In genomic region chr8:11405722-11406481, GRCm38 (mm10) we compare ENCODE assay signal across 8 mouse cellular contexts.
A peak's percentile ranks its signal among the peaks of the same experiment; 100 is the strongest.
DNase-seq lines count a peak whose midpoint lies in the region; ATAC-seq lines count a peak whose summit lies in the region.

No protein-coding gene starts in this region.

- ATAC-seq in embryonic facial prominence, embryonic 15.5 days (ENCODE audit: insufficient number of reproducible peaks, low FRiP score, low TSS enrichment, low read depth) = peak; percentile 71
- no peak for ATAC-seq in heart, embryonic 13.5 days (ENCODE audit: extremely low read depth, insufficient number of reproducible peaks, low FRiP score, low TSS enrichment)
- peak; percentile 92 for ATAC-seq in lung, embryonic 16.5 days (ENCODE audit: low read depth)
- 0 out of 2 replicates have a peak, but pooled peaks have one; percentile 44 for ATAC-seq in stomach, embryonic 14.5 days (ENCODE audit: insufficient number of reproducible peaks, insufficient read depth, low FRiP score, low read depth)

- peaks cover 35% of the 10 kb centered on the region for H3K36me3 ChIP-seq in embryonic facial prominence, embryonic 15.5 days
- peaks cover 85% of the 10 kb centered on the region for H3K36me3 ChIP-seq in heart, embryonic 13.5 days
- H3K36me3 ChIP-seq in lung, embryonic 16.5 days (ENCODE audit: control insufficient read depth, insufficient read depth, low read length) = peaks cover 39% of the 10 kb centered on the region
- H3K36me3 ChIP-seq in stomach, embryonic 14.5 days (ENCODE audit: control insufficient read depth, insufficient read depth, low read length) = peaks cover 11% of the 10 kb centered on the region

- no peaks in the 10 kb centered on the region for H3K9me3 ChIP-seq in embryonic facial prominence, embryonic 15.5 days (replicated peaks)
- no peaks in the 10 kb centered on the region for H3K9me3 ChIP-seq in heart, embryonic 13.5 days
- H3K9me3 ChIP-seq in lung, embryonic 16.5 days (ENCODE audit: control insufficient read depth, low read length) = no peaks in the 10 kb centered on the region
- H3K9me3 ChIP-seq in stomach, embryonic 14.5 days (ENCODE audit: control insufficient read depth, low read depth, low read length) = no peaks in the 10 kb centered on the region

- peaks cover 15% of the 10 kb centered on the region for H3K4me1 ChIP-seq in embryonic facial prominence, embryonic 15.5 days
- H3K4me1 ChIP-seq in heart, embryonic 13.5 days = peaks cover 29% of the 10 kb centered on the region
- H3K4me1 ChIP-seq in lung, embryonic 16.5 days (replicated peaks; ENCODE audit: control insufficient read depth, insufficient read depth, low read length) = peaks cover 23% of the 10 kb centered on the region
- peaks cover 15% of the 10 kb centered on the region for H3K4me1 ChIP-seq in stomach, embryonic 14.5 days (ENCODE audit: control insufficient read depth, insufficient read depth, low read length)

- no peak overlapping the region for H3K9ac ChIP-seq in embryonic facial prominence, embryonic 15.5 days
- H3K9ac ChIP-seq in heart, embryonic 13.5 days = peak overlapping the region; percentile 60
- peak overlapping the region; percentile 31 for H3K9ac ChIP-seq in lung, embryonic 16.5 days (ENCODE audit: low read length)
- H3K9ac ChIP-seq in stomach, embryonic 14.5 days (replicated peaks; ENCODE audit: low read depth, low read length) = no peak overlapping the region

- no peak overlapping the region for H3K4me3 ChIP-seq in embryonic facial prominence, embryonic 15.5 days (replicated peaks)
- H3K4me3 ChIP-seq in heart, embryonic 13.5 days = no peak overlapping the region
- no peak overlapping the region for H3K4me3 ChIP-seq in lung, embryonic 16.5 days (ENCODE audit: low read length)
- H3K4me3 ChIP-seq in stomach, embryonic 14.5 days (ENCODE audit: low read depth, low read length) = no peak overlapping the region

- no peaks in the 10 kb centered on the region for H3K27me3 ChIP-seq in embryonic facial prominence, embryonic 15.5 days
- no peaks in the 10 kb centered on the region for H3K27me3 ChIP-seq in heart, embryonic 13.5 days (replicated peaks)
- H3K27me3 ChIP-seq in lung, embryonic 16.5 days (ENCODE audit: control insufficient read depth, insufficient read depth, low read depth, low read length) = no peaks in the 10 kb centered on the region
- H3K27me3 ChIP-seq in stomach, embryonic 14.5 days (ENCODE audit: control insufficient read depth, insufficient read depth, low read length) = no peaks in the 10 kb centered on the region

- 49% methylated on average over 13 of the region's 13 CpGs for WGBS in embryonic facial prominence, embryonic 15.5 days
- 31% methylated on average over 13 of the region's 13 CpGs for WGBS in heart, embryonic 13.5 days
- WGBS in lung, embryonic 16.5 days = 28% methylated on average over 13 of the region's 13 CpGs
- 37% methylated on average over 13 of the region's 13 CpGs for WGBS in stomach, embryonic 14.5 days

- DNase-seq in ovary, adult 18-20 months (ENCODE audit: low spot score) = peak; percentile 73
- DNase-seq in ovary, postnatal 10 days (ENCODE audit: low spot score) = no peak
- peak; percentile 83 for DNase-seq in kidney, postnatal 14 days
- DNase-seq in retina, postnatal 1 day = no peak

- H3K4me2 ChIP-seq in embryonic facial prominence, embryonic 15.5 days (replicated peaks) = no peak overlapping the region
- H3K4me2 ChIP-seq in heart, embryonic 13.5 days = no peak overlapping the region
- no peak overlapping the region for H3K4me2 ChIP-seq in lung, embryonic 16.5 days (ENCODE audit: low read depth, low read length)
- no peak overlapping the region for H3K4me2 ChIP-seq in stomach, embryonic 14.5 days (replicated peaks; ENCODE audit: low read depth, low read length)

- peak overlapping the region; percentile 35; the same call in 1 of the 2 replicates for H3K27ac ChIP-seq in embryonic facial prominence, embryonic 15.5 days (replicated peaks)
- H3K27ac ChIP-seq in heart, embryonic 13.5 days (replicated peaks) = peak overlapping the region; percentile 74
- peak overlapping the region; percentile 93 for H3K27ac ChIP-seq in lung, embryonic 16.5 days (ENCODE audit: low read length)
- peak overlapping the region; percentile 78 for H3K27ac ChIP-seq in stomach, embryonic 14.5 days (ENCODE audit: low read length)

Comparison
In these comparisons a context has a peak if more than half of its experiments do, and no peak if none do; other contexts are left out.
1. DNase-seq: peak in ovary, adult 18-20 months (single experiment) and kidney, postnatal 14 days (single experiment); none in ovary, postnatal 10 days (single experiment) and retina, postnatal 1 day (single experiment).
2. H3K27ac ChIP-seq: peak in every context shown above with its lines; median percentile 93 in lung, embryonic 16.5 days; 78 in stomach, embryonic 14.5 days; 74 in heart, embryonic 13.5 days; 35 in embryonic facial prominence, embryonic 15.5 days.
3. H3K9ac ChIP-seq: peak in heart, embryonic 13.5 days (single experiment) and lung, embryonic 16.5 days (single experiment); none in embryonic facial prominence, embryonic 15.5 days (single experiment) and stomach, embryonic 14.5 days (single experiment).